Mouse (Mus musculus): ENCODE measurements at regions not wholly inside any gene's neighbourhood (a gene's known extent, or its start where the extent isn't known, plus 50 kb on each side); places are given as distances from the start of the nearest gene placed in this dataset.
"Not testable (repeated sequence)": the region's sequence is repeated elsewhere in the genome, so short reads cannot be mapped to it uniquely, and the experiment has no call there.

- DNase-seq (ENCODE audit: extremely low spot score in 1 of 2, low spot score in 1 of 2) = no peak
Measured at GRCm38 (mm10) chr2:17850741-17851140, 119.5 kb upstream of the Nebl start.

GRCm38 (mm10) chr2:17849267-17849666 is 118.0 kb upstream of the Nebl start:
- no peak for DNase-seq (ENCODE audit: extremely low spot score in 1 of 2, low spot score in 1 of 2)

GRCm38 (mm10) chr2:17845447-17846092 is 114.3 kb upstream of the Nebl start:
- not testable (repeated sequence) for DNase-seq (ENCODE audit: extremely low spot score in 1 of 2, low spot score in 1 of 2)

- peak in 1 of 2 experiments; percentile 52 for DNase-seq (ENCODE audit: extremely low spot score in 1 of 2, low spot score in 1 of 2)
Measured at GRCm38 (mm10) chr2:17844662-17845446, 113.6 kb upstream of the Nebl start.

- peak in 1 of 2 experiments; percentile 65 for DNase-seq (ENCODE audit: extremely low spot score in 1 of 2, low spot score in 1 of 2)
Measured at GRCm38 (mm10) chr2:17841963-17842362, 110.7 kb upstream of the Nebl start.

- DNase-seq (ENCODE audit: extremely low spot score in 1 of 2, low spot score in 1 of 2) = no peak
Measured at GRCm38 (mm10) chr2:17841546-17841945, 110.3 kb upstream of the Nebl start.

GRCm38 (mm10) chr2:17840941-17841498 is 109.8 kb upstream of the Nebl start:
- DNase-seq (ENCODE audit: extremely low spot score in 1 of 2, low spot score in 1 of 2) = no peak

- DNase-seq (ENCODE audit: extremely low spot score in 1 of 2, low spot score in 1 of 2) = no peak
Measured at GRCm38 (mm10) chr2:17839649-17840048, 108.4 kb upstream of the Nebl start.

GRCm38 (mm10) chr2:17838859-17839581 is 107.8 kb upstream of the Nebl start:
- DNase-seq (ENCODE audit: extremely low spot score in 1 of 2, low spot score in 1 of 2) = peak in 1 of 2 experiments; percentile 24

GRCm38 (mm10) chr2:17838381-17838680 is 107.1 kb upstream of the Nebl start:
- DNase-seq (ENCODE audit: extremely low spot score in 1 of 2, low spot score in 1 of 2) = no peak

GRCm38 (mm10) chr2:17837541-17838380 is 106.5 kb upstream of the Nebl start:
- DNase-seq (ENCODE audit: extremely low spot score in 1 of 2, low spot score in 1 of 2) = no peak

- DNase-seq (ENCODE audit: extremely low spot score in 1 of 2, low spot score in 1 of 2) = no peak
Measured at GRCm38 (mm10) chr2:17832726-17833125, 101.5 kb upstream of the Nebl start.

GRCm38 (mm10) chr2:17830216-17830615 is 99.0 kb upstream of the Nebl start:
- DNase-seq (ENCODE audit: extremely low spot score in 1 of 2, low spot score in 1 of 2) = no peak

GRCm38 (mm10) chr2:17825271-17825670 is 94.0 kb upstream of the Nebl start:
- DNase-seq (ENCODE audit: extremely low spot score in 1 of 2, low spot score in 1 of 2) = no peak

GRCm38 (mm10) chr2:17824176-17824575 is 92.9 kb upstream of the Nebl start:
- DNase-seq (ENCODE audit: extremely low spot score in 1 of 2, low spot score in 1 of 2) = no peak

GRCm38 (mm10) chr2:17822621-17823006 is 91.3 kb upstream of the Nebl start:
- no peak for DNase-seq (ENCODE audit: extremely low spot score in 1 of 2, low spot score in 1 of 2)

- no peak for DNase-seq (ENCODE audit: extremely low spot score in 1 of 2, low spot score in 1 of 2)
Measured at GRCm38 (mm10) chr2:17821878-17822620, 90.8 kb upstream of the Nebl start.

- DNase-seq (ENCODE audit: extremely low spot score in 1 of 2, low spot score in 1 of 2) = no peak
Measured at GRCm38 (mm10) chr2:17811943-17812670, 80.8 kb upstream of the Nebl start.

Measured in frontal cortex, adult 2 months (tissue).